Mouse (Mus musculus) heart, postnatal 0 days (tissue): Measurements from ENCODE around the gene Pias1. TPM values are rescaled to one million over a fixed set of nuclear protein-coding genes. Genes with fewer than 3 reads are reported as not detected.
A peak's percentile ranks its signal among the peaks of the same experiment; 100 is the strongest.
"Not testable (repeated sequence)": the region's sequence is repeated elsewhere in the genome, so short reads cannot be mapped to it uniquely, and the experiment has no call there.

Source experiments
- ATAC-seq: fragments of 200-750 bp; cut with Nextera tagmentation; 2 replicates; pipeline ENCODE4 v1.8.0; 2017; ENCODE audit warnings: low read depth, moderate number of reproducible peaks, moderate library complexity; ENCODE audit not compliant: insufficient read depth
- DNase-seq: peaks from one replicate; pipeline ENCODE4 v3.0.0-alpha.2; 2016; ENCODE audit warnings: low spot score
- H3K27ac ChIP-seq: fragments of 300-500 bp; sonication (generic); 2 replicates; pipeline ENCODE4 v1.5.1; 2014; ENCODE audit warnings: low read depth, mild to moderate bottlenecking
- H3K27me3 ChIP-seq: fragments of 300-500 bp; sonication (generic); 2 replicates; pipeline ENCODE4 v1.6.1; 2014; ENCODE audit warnings: low read length, mixed read lengths; ENCODE audit not compliant: control insufficient read depth, insufficient read depth
- H3K36me3 ChIP-seq: fragments of 300-500 bp; sonication (generic); replicated peaks from 2 replicates; pipeline ENCODE4 v1.6.1; 2014; ENCODE audit warnings: low read length, mixed read lengths; ENCODE audit not compliant: control insufficient read depth, insufficient read depth
- H3K4me1 ChIP-seq: fragments of 300-500 bp; sonication (generic); 2 replicates; pipeline ENCODE4 v1.6.1; 2014; ENCODE audit warnings: antibody characterized with exemption; ENCODE audit not compliant: control insufficient read depth, insufficient read depth
- H3K4me2 ChIP-seq: fragments of 300-500 bp; sonication (generic); 2 replicates; pipeline ENCODE4 v1.6.1; 2014; ENCODE audit warnings: low read depth, mild to moderate bottlenecking, low read length, moderate library complexity
- H3K4me3 ChIP-seq: fragments of 300-500 bp; sonication (generic); 2 replicates; pipeline ENCODE4 v1.5.1; 2014; ENCODE audit warnings: low read depth, low read length
- H3K9ac ChIP-seq: fragments of 300-500 bp; sonication (generic); replicated peaks from 2 replicates; pipeline ENCODE4 v1.6.1; 2014; ENCODE audit warnings: low read depth, low read length, mixed read lengths
- H3K9me3 ChIP-seq: fragments of 300-500 bp; sonication (generic); replicated peaks from 2 replicates; pipeline ENCODE4 v1.6.1; 2016; ENCODE audit warnings: low read length; ENCODE audit not compliant: control insufficient read depth
- CTCF ChIP-seq: IDR thresholded peaks from 2 replicates; pipeline ENCODE4 v1.5.1; 2016; ENCODE audit warnings: antibody characterized with exemption, control low read depth, low read depth
- EP300 ChIP-seq: IDR thresholded peaks from 2 replicates; pipeline ENCODE4 v1.6.1; 2016; ENCODE audit warnings: antibody characterized with exemption, low read depth
- WGBS: fragments of 180-500 bp; shearing (Covaris S2); extraction: QIAGEN DNeasy Blood & Tissue Kit; methylation state at CpG from one replicate; pipeline ENCODE4 v1.1.7; 2014; 5-methylcytosine and 5-hydroxymethylcytosine counted together
- polyA plus RNA-seq: library from polyadenylated mRNA; unstranded; fragments of >200 nt; fragmentation: Nextera tagmentation; extraction: Ambion mirVana; gene quantifications from 2 replicates; pipeline ENCODE4 v1.2.1, GENCODE M21; 2015
- total RNA-seq: library from RNA; depleted of rRNA; stranded (reverse); fragments of >200 nt; gene quantifications from 2 replicates; pipeline ENCODE4 v1.2.3, GENCODE M21; 2014; ENCODE audit warnings: low replicate concordance

Pias1 gene
- total and polyA plus RNA-seq, 2 experiments from 2014 or later, result 20.5 to 25.1 TPM

- no peak for ATAC-seq
- H3K9me3 ChIP-seq, result no peaks in the 10 kb centered on the region
- TF ChIP-seq CTCF (no peak), EP300 (no peak)
- H3K36me3 ChIP-seq, result no peaks in the 10 kb centered on the region
- H3K4me1 ChIP-seq, result peaks cover 9% of the 10 kb centered on the region
- H3K4me2 ChIP-seq, result no peak overlapping the region
- no peak for DNase-seq
- H3K9ac ChIP-seq, result no peak overlapping the region
- H3K27ac ChIP-seq, result no peak overlapping the region
- H3K4me3 ChIP-seq, result no peak overlapping the region
- H3K27me3 ChIP-seq, result no peaks in the 10 kb centered on the region
- WGBS, result 70% methylated on average over 4 of the region's 4 CpGs
Measured at GRCm38 (mm10) chr9:62860866-62861265, 126.9 kb downstream of the Pias1 start.

DNA sequence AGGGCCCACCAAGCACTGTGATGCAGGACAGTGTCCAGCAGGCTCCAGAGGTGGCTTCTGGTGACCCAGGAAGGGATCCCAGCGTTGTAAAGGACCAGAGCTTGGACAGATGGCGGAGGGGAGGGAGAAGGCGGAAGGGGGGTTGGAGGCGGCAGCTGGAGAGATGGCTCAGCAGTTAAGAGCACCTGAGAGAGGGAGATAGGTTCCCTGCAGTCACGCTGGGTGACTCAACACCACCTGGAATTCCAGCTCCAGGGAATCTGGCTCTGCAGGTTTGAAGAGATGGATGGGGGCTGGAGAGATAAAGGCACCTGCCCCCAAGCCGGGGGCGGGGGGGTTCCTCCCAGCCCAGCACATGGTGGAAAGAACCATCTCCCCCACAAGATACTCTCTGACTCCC is 127.6 kb downstream of the Pias1 start:
- not testable (repeated sequence) for H3K4me2 ChIP-seq, H3K4me1 ChIP-seq, ATAC-seq, H3K27ac ChIP-seq, H3K9me3 ChIP-seq, H3K9ac ChIP-seq, H3K27me3 ChIP-seq, H3K4me3 ChIP-seq, DNase-seq, H3K36me3 ChIP-seq
- 56% methylated on average over 6 of the region's 7 CpGs for WGBS

DNA sequence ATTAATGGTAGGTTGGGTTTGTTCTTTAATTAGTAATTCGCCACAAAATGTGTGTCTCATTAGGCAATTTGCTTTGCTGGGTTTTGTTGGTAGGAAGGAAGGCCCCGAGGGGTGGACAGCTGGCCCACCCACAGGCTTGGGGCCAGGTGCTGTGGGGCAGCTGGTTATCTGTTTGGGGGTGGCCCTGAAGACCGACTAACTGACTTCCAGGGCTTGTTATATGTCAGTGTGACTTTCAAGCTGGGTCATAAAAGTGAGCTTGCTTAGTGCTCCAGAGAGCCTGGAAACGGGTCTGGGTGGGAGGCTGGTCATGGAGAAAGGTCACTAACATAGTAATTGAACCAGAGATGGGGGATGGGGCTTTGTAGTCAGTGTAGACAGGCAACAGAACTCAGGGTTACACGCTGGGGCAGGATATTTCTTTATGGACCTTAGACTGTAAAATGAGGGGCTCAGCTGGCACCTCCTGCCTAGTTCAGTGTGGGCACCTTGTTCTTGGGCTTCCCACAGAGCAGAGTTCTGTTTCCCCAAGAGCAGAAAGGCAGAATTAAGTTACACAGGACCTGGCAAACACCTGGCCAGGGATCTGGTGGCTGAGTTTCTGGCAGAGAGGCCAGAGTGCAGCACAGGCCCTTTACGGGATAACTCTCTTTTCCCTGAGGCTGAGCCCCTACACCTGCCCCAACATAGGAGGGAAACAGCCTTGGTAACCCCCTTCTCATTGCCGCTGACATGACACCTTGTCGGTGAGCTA is 129.3 kb downstream of the Pias1 start:
- Histone ChIP-seq H3K4me1 (peaks cover 9% of the 10 kb centered on the region), H3K4me3 (no peak overlapping the region), H3K27me3 (no peaks in the 10 kb centered on the region), H3K9ac (no peak overlapping the region), H3K4me2 (peak overlapping the region; percentile 31; the same call in 1 of the 2 replicates), H3K9me3 (no peaks in the 10 kb centered on the region), H3K36me3 (no peaks in the 10 kb centered on the region), H3K27ac (peak overlapping the region; percentile 34; the same call in 1 of the 2 replicates)
- TF ChIP-seq EP300, result no peak
- no peak for TF ChIP-seq CTCF
- WGBS, result 69% methylated on average over 8 of the region's 8 CpGs
- DNase-seq (peak; percentile 3), ATAC-seq (no peak)

DNA sequence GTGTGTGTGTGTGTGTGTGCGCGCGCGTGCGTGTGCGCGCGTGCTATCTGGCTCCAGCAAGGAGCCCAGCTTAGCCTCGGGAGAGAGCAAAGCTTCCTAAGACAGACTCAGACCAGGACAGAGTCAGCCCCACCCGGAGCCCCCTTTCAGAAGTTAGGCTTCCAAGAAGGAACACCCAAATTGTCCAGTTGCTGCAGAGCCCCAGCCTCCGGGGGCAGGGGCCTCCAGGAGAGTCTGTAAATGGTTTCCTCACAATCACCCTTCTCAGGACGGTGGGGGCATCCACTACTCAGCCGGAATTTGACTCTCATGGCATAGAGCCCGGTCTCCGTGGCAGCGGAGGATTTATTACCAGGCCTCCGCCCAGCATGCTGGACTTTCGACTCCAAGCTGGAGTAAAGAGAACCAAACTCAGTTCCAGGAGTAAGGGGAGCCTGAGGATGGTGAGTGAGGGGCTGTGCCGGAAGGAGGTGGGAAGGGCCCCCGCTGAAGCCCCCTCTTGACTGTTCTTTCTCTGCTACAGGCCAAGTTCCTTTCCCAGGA is 129.9 kb downstream of the Pias1 start, which contains the start of gene Calml4:
Gene Calml4 (plus strand): TSS at position 362 of the 543 bp plus-strand sequence.
- H3K9ac ChIP-seq, result no peak within 1 kb of the TSS
- 52% methylated on average over 20 of the region's 20 CpGs for WGBS
- H3K4me3 ChIP-seq, result no peak within 1 kb of the TSS
- TF ChIP-seq EP300, result no peak
- no peak for TF ChIP-seq CTCF
- peak within 1 kb of the TSS; percentile 34; the same call in 1 of the 2 replicates for H3K27ac ChIP-seq
- ATAC-seq (peak; percentile 64), DNase-seq (peak; percentile 78)
- no peaks in the 10 kb centered on the region for H3K27me3 ChIP-seq
- H3K36me3 ChIP-seq, result no peaks in the 10 kb centered on the region
- peak within 1 kb of the TSS; percentile 31; the same call in 1 of the 2 replicates for H3K4me2 ChIP-seq
- no peaks in the 10 kb centered on the region for H3K9me3 ChIP-seq
- peaks cover 9% of the 10 kb centered on the region for H3K4me1 ChIP-seq

DNA sequence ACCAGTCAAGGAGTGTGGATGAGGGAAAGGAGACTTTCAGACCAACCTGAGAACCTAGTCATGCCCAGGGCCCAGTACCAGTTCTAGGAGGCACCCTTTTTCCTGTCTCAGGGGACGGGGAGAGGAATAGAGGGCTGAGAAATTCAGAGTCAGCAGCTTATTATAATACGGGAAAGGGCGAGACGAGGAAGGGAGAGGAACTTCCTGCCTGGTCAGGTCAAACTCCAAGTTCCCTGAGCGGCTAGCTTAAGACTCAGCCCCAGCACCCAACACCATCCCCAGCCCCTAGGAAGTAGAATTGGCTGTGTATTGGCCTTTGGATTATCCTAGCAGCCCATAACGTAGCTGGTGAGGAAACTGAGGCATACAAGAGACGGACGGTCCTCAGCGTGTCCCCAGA is 130.5 kb downstream of the Pias1 start:
- no peaks in the 10 kb centered on the region for H3K9me3 ChIP-seq
- H3K27ac ChIP-seq, result no peak overlapping the region
- DNase-seq, result peak; percentile 3
- H3K36me3 ChIP-seq, result no peaks in the 10 kb centered on the region
- H3K4me2 ChIP-seq, result no peak overlapping the region; the same call in 1 of the 2 replicates
- peaks cover 9% of the 10 kb centered on the region for H3K4me1 ChIP-seq
- no peaks in the 10 kb centered on the region for H3K27me3 ChIP-seq
- ATAC-seq, result no peak
- WGBS, result 73% methylated on average over 9 of the region's 9 CpGs
- TF ChIP-seq EP300 (no peak), CTCF (no peak)
- H3K4me3 ChIP-seq, result no peak overlapping the region
- no peak overlapping the region for H3K9ac ChIP-seq

GRCm38 (mm10) chr9:62854483-62854882 is 133.2 kb downstream of the Pias1 start:
- H3K36me3 ChIP-seq, result peaks cover 14% of the 10 kb centered on the region
- no peaks in the 10 kb centered on the region for H3K27me3 ChIP-seq
- no peak overlapping the region for H3K4me2 ChIP-seq
- DNase-seq (peak; percentile 5), ATAC-seq (no peak)
- no peak for TF ChIP-seq EP300
- TF ChIP-seq CTCF, result no peak
- peaks cover 9% of the 10 kb centered on the region for H3K4me1 ChIP-seq
- no peak overlapping the region for H3K27ac ChIP-seq
- 48% methylated on average over 4 of the region's 4 CpGs for WGBS
- H3K9me3 ChIP-seq, result no peaks in the 10 kb centered on the region
- no peak overlapping the region for H3K9ac ChIP-seq
- H3K4me3 ChIP-seq, result no peak overlapping the region
